Mouse (Mus musculus) limb, embryonic 12.5 days (tissue): ENCODE data around the gene Rpl29. TPM values are rescaled to one million over a fixed set of nuclear protein-coding genes. Genes with fewer than 3 reads are reported as not detected.
A peak's percentile ranks its signal among the peaks of the same experiment; 100 is the strongest.

Experiments
- ATAC-seq: fragments of 200-750 bp; cut with Nextera tagmentation; 2 replicates; pipeline ENCODE4 v1.8.0; 2017; ENCODE audit warnings: low read depth, moderate TSS enrichment; ENCODE audit not compliant: insufficient number of reproducible peaks, insufficient read depth, low FRiP score, low TSS enrichment
- H3K27ac ChIP-seq: fragments of 300-500 bp; sonication (generic); 2 replicates; pipeline ENCODE4 v1.5.1; 2016; ENCODE audit warnings: mild to moderate bottlenecking, moderate library complexity
- H3K27me3 ChIP-seq: fragments of 300-500 bp; sonication (generic); 2 replicates; pipeline ENCODE4 v1.6.1; 2016; ENCODE audit warnings: mild to moderate bottlenecking, moderate library complexity
- H3K36me3 ChIP-seq: fragments of 300-500 bp; sonication (generic); 2 replicates; pipeline ENCODE4 v1.6.1; 2016; ENCODE audit warnings: mild to moderate bottlenecking, moderate library complexity
- H3K4me1 ChIP-seq: fragments of 300-500 bp; sonication (generic); replicated peaks from 2 replicates; pipeline ENCODE4 v1.6.1; 2016
- H3K4me2 ChIP-seq: fragments of 300-500 bp; sonication (generic); 2 replicates; pipeline ENCODE4 v1.6.1; 2016; ENCODE audit warnings: mild to moderate bottlenecking, moderate library complexity
- H3K4me3 ChIP-seq: fragments of 300-500 bp; sonication (generic); replicated peaks from 2 replicates; pipeline ENCODE4 v1.5.1; 2016; ENCODE audit warnings: mild to moderate bottlenecking
- H3K9ac ChIP-seq: fragments of 300-500 bp; sonication (generic); replicated peaks from 2 replicates; pipeline ENCODE4 v1.6.1; 2016; ENCODE audit warnings: mild to moderate bottlenecking, moderate library complexity
- H3K9me3 ChIP-seq: fragments of 300-500 bp; sonication (generic); 2 replicates; pipeline ENCODE4 v1.6.1; 2016; ENCODE audit warnings: mild to moderate bottlenecking, moderate library complexity
- WGBS: fragments of 180-500 bp; shearing (Covaris S2); methylation state at CpG from one replicate; pipeline ENCODE4 v1.1.7; 2016; 5-methylcytosine and 5-hydroxymethylcytosine counted together
- polyA plus RNA-seq: library from polyadenylated mRNA; unstranded; fragments of >200 nt; fragmentation: Nextera tagmentation; extraction: Ambion mirVana; gene quantifications from 2 replicates; pipeline ENCODE4 v1.2.1, GENCODE M21; 2016

Gene Rpl29
- polyA plus RNA-seq, 1 experiment from 2014 or later, result 938 TPM

GRCm38 (mm10) chr9:106473081-106473752 lies 44.0 kb downstream of the Rpl29 start:
- H3K4me1 ChIP-seq, result peaks cover 41% of the 10 kb centered on the region
- no peak overlapping the region for H3K4me2 ChIP-seq
- no peak overlapping the region for H3K27ac ChIP-seq
- H3K27me3 ChIP-seq, result no peaks in the 10 kb centered on the region; the same call in 1 of the 2 replicates
- H3K9ac ChIP-seq, result no peak overlapping the region
- H3K36me3 ChIP-seq, result no peaks in the 10 kb centered on the region
- no peaks in the 10 kb centered on the region for H3K9me3 ChIP-seq
- no peak overlapping the region for H3K4me3 ChIP-seq
- WGBS, result 92% methylated on average over 16 of the region's 16 CpGs
- no peak for ATAC-seq

GRCm38 (mm10) chr9:106473753-106474105 lies 44.5 kb downstream of the Rpl29 start:
- H3K4me2 ChIP-seq, result no peak overlapping the region
- no peak overlapping the region for H3K9ac ChIP-seq
- H3K4me3 ChIP-seq, result no peak overlapping the region
- no peaks in the 10 kb centered on the region for H3K36me3 ChIP-seq
- H3K9me3 ChIP-seq, result no peaks in the 10 kb centered on the region
- no peak overlapping the region for H3K27ac ChIP-seq
- ATAC-seq, result no peak
- 73% methylated on average over 5 of the region's 5 CpGs for WGBS
- no peaks in the 10 kb centered on the region; the same call in 1 of the 2 replicates for H3K27me3 ChIP-seq
- H3K4me1 ChIP-seq, result peaks cover 43% of the 10 kb centered on the region

- H3K36me3 ChIP-seq, result peaks cover 3% of the 10 kb centered on the region
- ATAC-seq, result no peak
- H3K27ac ChIP-seq, result peak overlapping the region; percentile 23; the same call in 1 of the 2 replicates
- 0 out of 2 replicates have a peak overlapping the region, but pooled peaks have one; percentile 12 for H3K9ac ChIP-seq
- no peaks in the 10 kb centered on the region for H3K9me3 ChIP-seq
- no peaks in the 10 kb centered on the region; the same call in 1 of the 2 replicates for H3K27me3 ChIP-seq
- 5% methylated on average over 6 of the region's 6 CpGs for WGBS
- H3K4me3 ChIP-seq, result no peak overlapping the region
- H3K4me2 ChIP-seq, result peak overlapping the region; percentile 27
- peaks cover 43% of the 10 kb centered on the region for H3K4me1 ChIP-seq
These were observed 45.2 kb downstream of the Rpl29 start for GRCm38 (mm10) chr9:106474456-106474855.

GRCm38 (mm10) chr9:106475046-106475445 lies 45.8 kb downstream of the Rpl29 start:
- H3K9me3 ChIP-seq, result no peaks in the 10 kb centered on the region
- H3K4me3 ChIP-seq, result no peak overlapping the region
- ATAC-seq, result no peak
- H3K36me3 ChIP-seq, result peaks cover 9% of the 10 kb centered on the region
- WGBS, result 70% methylated on average over 7 of the region's 7 CpGs
- 0 out of 2 replicates have a peak overlapping the region, but pooled peaks have one; percentile 12 for H3K9ac ChIP-seq
- peaks cover 43% of the 10 kb centered on the region for H3K4me1 ChIP-seq
- no peaks in the 10 kb centered on the region; the same call in 1 of the 2 replicates for H3K27me3 ChIP-seq
- peak overlapping the region; percentile 27; the same call in 1 of the 2 replicates for H3K4me2 ChIP-seq
- H3K27ac ChIP-seq, result no peak overlapping the region

DNA sequence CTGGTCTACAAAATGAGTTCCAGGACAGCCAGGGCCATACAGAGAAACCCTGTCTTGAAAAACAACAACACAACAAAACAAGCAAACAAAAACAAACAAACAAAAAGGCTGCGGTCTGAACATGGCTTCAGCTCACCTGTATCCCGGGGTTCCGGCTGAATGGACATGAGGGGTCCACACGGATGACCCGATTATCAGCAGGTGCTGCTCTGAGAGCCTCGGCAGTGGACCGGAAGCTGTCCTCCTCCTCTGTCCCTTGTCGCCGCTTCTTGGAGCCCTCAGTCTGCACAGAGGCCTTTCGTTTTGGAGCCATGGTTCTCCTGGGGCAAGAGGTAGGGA lies 46.4 kb downstream of the Rpl29 start, which contains the start of gene Rrp9:
TSS of gene Rrp9 (plus strand) at position 301 of the 339 bp plus-strand sequence.
- H3K4me2 ChIP-seq, result peak within 1 kb of the TSS; percentile 46
- peak within 1 kb of the TSS; percentile 60 for H3K27ac ChIP-seq
- 0 out of 2 replicates have a peak within 1 kb of the TSS, but pooled peaks have one; percentile 13 for H3K4me3 ChIP-seq
- no peaks in the 10 kb centered on the region; the same call in 1 of the 2 replicates for H3K27me3 ChIP-seq
- H3K9me3 ChIP-seq, result no peaks in the 10 kb centered on the region
- peaks cover 43% of the 10 kb centered on the region for H3K4me1 ChIP-seq
- WGBS, result 92% methylated on average over 10 of the region's 10 CpGs
- no peak for ATAC-seq
- peak within 1 kb of the TSS; percentile 42 for H3K9ac ChIP-seq
- H3K36me3 ChIP-seq, result peaks cover 15% of the 10 kb centered on the region

DNA sequence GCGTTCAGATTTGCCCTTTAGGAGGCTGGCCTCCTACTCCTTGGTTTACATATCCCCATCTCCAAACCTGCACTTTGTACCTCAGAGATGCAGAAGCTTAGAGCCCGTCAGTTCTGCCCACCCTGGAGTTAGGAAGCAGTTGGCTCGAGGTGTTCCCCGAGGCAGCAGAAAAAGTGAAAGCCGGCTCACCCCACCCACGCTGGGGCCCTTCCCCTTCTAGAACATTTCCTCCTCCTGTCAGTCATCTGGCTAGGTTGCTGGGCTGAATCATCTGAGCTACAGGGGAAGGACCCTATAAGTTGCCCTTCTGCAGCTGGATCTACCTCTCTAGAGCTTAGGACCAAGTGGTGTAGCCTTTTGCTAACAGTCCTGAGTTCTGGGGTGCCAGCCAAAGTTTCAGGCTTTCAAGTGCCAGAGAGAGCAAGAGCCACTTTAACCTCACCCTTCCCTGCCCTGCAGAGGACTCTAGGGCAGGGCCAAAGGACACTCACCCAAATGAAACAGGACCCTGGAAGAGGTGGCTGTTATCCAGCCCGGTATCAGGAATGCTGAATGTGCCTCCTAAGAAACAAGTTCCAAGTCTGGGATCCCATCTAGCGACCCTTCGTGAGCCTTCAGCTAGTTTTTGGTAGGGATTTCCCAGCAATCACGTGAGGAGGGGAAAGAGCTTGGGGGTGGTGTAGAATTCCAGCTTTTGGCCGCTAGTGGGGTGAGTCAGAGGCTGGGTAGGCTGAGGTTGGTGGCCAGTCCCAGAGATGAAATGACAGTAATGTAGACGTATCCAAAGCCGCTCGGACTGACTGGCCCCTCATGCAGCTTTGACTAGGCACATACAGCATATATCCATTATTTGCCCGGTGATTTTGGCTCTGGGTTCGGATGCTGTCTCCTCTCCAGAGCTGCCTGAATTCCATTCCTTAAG lies 47.0 kb downstream of the Rpl29 start:
- WGBS, result 31% methylated on average over 16 of the region's 16 CpGs
- Histone ChIP-seq H3K4me1 (peaks cover 43% of the 10 kb centered on the region), H3K36me3 (peaks cover 21% of the 10 kb centered on the region), H3K9me3 (no peaks in the 10 kb centered on the region), H3K4me2 (peak overlapping the region; percentile 46), H3K9ac (peak overlapping the region; percentile 42), H3K27ac (peak overlapping the region; percentile 60), H3K27me3 (no peaks in the 10 kb centered on the region; the same call in 1 of the 2 replicates), H3K4me3 (0 out of 2 replicates have a peak overlapping the region, but pooled peaks have one; percentile 13)
- ATAC-seq, result peak; percentile 33; the same call in 1 of the 2 replicates

DNA sequence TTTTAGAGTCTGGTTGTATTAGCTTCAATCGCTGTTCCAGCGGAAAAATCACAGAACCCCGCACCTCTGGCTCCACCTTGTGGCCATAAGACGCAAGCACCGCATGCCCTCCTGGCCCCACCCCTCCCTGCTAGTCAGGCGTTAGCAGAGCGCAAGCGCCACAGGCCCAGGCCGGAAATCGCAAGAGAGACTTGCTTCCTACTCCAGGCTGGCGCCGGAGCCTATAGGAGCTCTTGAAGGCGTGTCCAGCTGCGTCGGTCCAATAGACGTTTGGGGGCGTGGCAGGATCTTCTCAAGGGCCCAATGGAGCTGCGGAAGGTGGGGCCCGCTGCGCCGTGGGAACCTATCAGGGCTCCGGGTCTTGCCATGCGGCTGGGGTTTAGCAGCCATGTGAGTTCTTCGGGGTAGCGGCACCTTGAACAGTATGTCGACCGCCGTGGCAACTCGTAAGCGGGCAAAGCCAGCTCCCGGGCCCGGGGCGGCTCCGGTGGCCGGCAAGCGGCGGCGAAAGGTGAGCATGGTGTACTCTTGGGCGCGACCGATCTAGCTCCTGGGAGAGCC lies 47.8 kb downstream of the Rpl29 start, which contains the start of gene Parp3:
TSS of gene Parp3 (minus strand) at position 26 of the 561 bp plus-strand sequence.
- H3K9ac ChIP-seq, result peak within 1 kb of the TSS; percentile 67
- H3K4me3 ChIP-seq, result peak within 1 kb of the TSS; percentile 59
- H3K4me1 ChIP-seq, result peaks cover 37% of the 10 kb centered on the region
- peaks cover 28% of the 10 kb centered on the region for H3K36me3 ChIP-seq
- H3K9me3 ChIP-seq, result no peaks in the 10 kb centered on the region
- peak within 1 kb of the TSS; percentile 60 for H3K27ac ChIP-seq
- WGBS, result under 1% methylated on average over 41 of the region's 41 CpGs
- H3K27me3 ChIP-seq, result no peaks in the 10 kb centered on the region
- H3K4me2 ChIP-seq, result peak within 1 kb of the TSS; percentile 80
- peak; percentile 98 for ATAC-seq

DNA sequence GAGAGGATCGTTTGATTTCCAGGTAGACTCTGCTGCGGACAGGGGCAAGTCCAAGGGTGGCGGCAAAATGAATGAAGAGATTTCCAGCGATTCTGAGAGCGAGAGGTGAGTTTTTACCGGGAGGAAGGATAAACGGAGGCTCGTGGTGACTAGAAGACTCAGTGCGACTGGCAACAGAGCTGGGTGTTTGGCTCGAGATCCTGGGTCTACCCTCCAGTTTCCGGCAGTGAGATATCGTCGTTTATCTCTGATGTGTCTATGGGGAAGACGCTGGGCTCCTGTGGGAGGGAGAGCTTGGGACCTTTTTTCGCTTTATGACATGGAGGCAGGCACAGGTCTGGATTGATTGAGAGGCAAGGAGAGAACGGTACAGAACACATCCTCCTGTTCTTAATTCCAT lies 48.4 kb downstream of the Rpl29 start:
- Histone ChIP-seq H3K36me3 (peaks cover 35% of the 10 kb centered on the region), H3K4me2 (peak overlapping the region; percentile 80), H3K27me3 (no peaks in the 10 kb centered on the region), H3K4me3 (peak overlapping the region; percentile 59), H3K9ac (peak overlapping the region; percentile 67), H3K27ac (no peak overlapping the region), H3K4me1 (peaks cover 33% of the 10 kb centered on the region), H3K9me3 (no peaks in the 10 kb centered on the region)
- WGBS, result 2% methylated on average over 16 of the region's 16 CpGs
- no peak for ATAC-seq

- Histone ChIP-seq H3K9me3 (no peaks in the 10 kb centered on the region), H3K4me2 (peak overlapping the region; percentile 80), H3K27ac (no peak overlapping the region), H3K9ac (peak overlapping the region; percentile 67), H3K36me3 (peaks cover 39% of the 10 kb centered on the region), H3K4me1 (peaks cover 33% of the 10 kb centered on the region), H3K27me3 (no peaks in the 10 kb centered on the region), H3K4me3 (peak overlapping the region; percentile 59)
- no peak for ATAC-seq
- 81% methylated on average over 9 of the region's 9 CpGs for WGBS
These were observed 48.8 kb downstream of the Rpl29 start for GRCm38 (mm10) chr9:106478101-106478500.

DNA sequence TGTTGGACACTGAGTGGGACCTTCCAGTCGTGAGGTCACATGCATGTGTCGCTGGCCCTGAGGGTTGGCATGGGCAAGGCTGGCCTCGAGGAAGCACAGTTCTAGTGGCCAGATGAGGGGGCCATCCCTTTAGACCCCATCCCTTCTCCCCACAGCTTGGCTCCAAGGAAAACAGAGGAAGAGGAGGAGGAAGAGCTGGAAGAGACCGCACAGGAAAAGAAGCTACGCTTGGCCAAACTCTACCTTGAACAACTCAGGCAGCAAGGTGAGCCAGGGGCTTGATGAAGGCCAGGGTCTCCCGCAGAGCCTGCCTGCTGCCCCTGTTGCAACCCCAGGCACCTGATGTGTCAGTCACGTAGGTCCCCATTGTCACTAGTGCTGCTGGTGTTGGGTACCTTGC lies 51.3 kb downstream of the Rpl29 start:
- Histone ChIP-seq H3K36me3 (peaks cover 64% of the 10 kb centered on the region), H3K4me3 (no peak overlapping the region), H3K9ac (no peak overlapping the region), H3K27ac (no peak overlapping the region), H3K4me2 (no peak overlapping the region), H3K4me1 (peaks cover 17% of the 10 kb centered on the region), H3K27me3 (no peaks in the 10 kb centered on the region), H3K9me3 (no peaks in the 10 kb centered on the region)
- ATAC-seq, result no peak
- 92% methylated on average over 7 of the region's 7 CpGs for WGBS

- H3K4me2 ChIP-seq, result no peak overlapping the region
- H3K9me3 ChIP-seq, result no peaks in the 10 kb centered on the region
- H3K27me3 ChIP-seq, result no peaks in the 10 kb centered on the region
- H3K36me3 ChIP-seq, result peaks cover 69% of the 10 kb centered on the region
- H3K27ac ChIP-seq, result no peak overlapping the region
- no peak for ATAC-seq
- 91% methylated on average over 15 of the region's 15 CpGs for WGBS
- no peak overlapping the region for H3K4me3 ChIP-seq
- H3K9ac ChIP-seq, result no peak overlapping the region
- peaks cover 14% of the 10 kb centered on the region for H3K4me1 ChIP-seq
These were observed 51.8 kb downstream of the Rpl29 start for GRCm38 (mm10) chr9:106481075-106481474.
